Mouse (Mus musculus) kidney, embryonic 14.5 days (tissue): Measurements from ENCODE around the gene Mbnl1. TPM values are rescaled to one million over a fixed set of nuclear protein-coding genes. Genes with fewer than 3 reads are reported as not detected.

Experiments
- ATAC-seq: fragments of 200-750 bp; cut with Nextera tagmentation; 2 replicates; pipeline ENCODE4 v1.8.0; 2017; ENCODE audit warnings: moderate number of reproducible peaks, mild to moderate bottlenecking, moderate TSS enrichment, moderate library complexity; ENCODE audit not compliant: low FRiP score, low TSS enrichment
- H3K27ac ChIP-seq: fragments of 300-500 bp; sonication (generic); 2 replicates; pipeline ENCODE4 v1.5.1; 2014; ENCODE audit warnings: low read depth, mild to moderate bottlenecking, low read length, moderate library complexity, mixed read lengths
- H3K27me3 ChIP-seq: fragments of 300-500 bp; sonication (generic); 2 replicates; pipeline ENCODE4 v1.6.1; 2014; ENCODE audit warnings: mild to moderate bottlenecking, low read length; ENCODE audit not compliant: control insufficient read depth, insufficient read depth
- H3K36me3 ChIP-seq: fragments of 300-500 bp; sonication (generic); 2 replicates; pipeline ENCODE4 v1.6.1; 2014; ENCODE audit warnings: low read length, mixed read lengths; ENCODE audit not compliant: control insufficient read depth, insufficient read depth
- H3K4me1 ChIP-seq: fragments of 300-500 bp; sonication (generic); 2 replicates; pipeline ENCODE4 v1.6.1; 2014; ENCODE audit warnings: low read length, mixed read lengths; ENCODE audit not compliant: control insufficient read depth, insufficient read depth
- H3K4me2 ChIP-seq: fragments of 300-500 bp; sonication (generic); replicated peaks from 2 replicates; pipeline ENCODE4 v1.6.1; 2014; ENCODE audit warnings: low read depth, mild to moderate bottlenecking, low read length
- H3K4me3 ChIP-seq: fragments of 300-500 bp; sonication (generic); 2 replicates; pipeline ENCODE4 v1.5.1; 2014; ENCODE audit warnings: mild to moderate bottlenecking, low read length
- H3K9ac ChIP-seq: fragments of 300-500 bp; sonication (generic); 2 replicates; pipeline ENCODE4 v1.6.1; 2014; ENCODE audit warnings: low read depth, mild to moderate bottlenecking, low read length, moderate library complexity
- H3K9me3 ChIP-seq: fragments of 300-500 bp; sonication (generic); 2 replicates; pipeline ENCODE4 v1.6.1; 2016; ENCODE audit warnings: low read length; ENCODE audit not compliant: control insufficient read depth
- whole genome bisulfite sequencing: fragments of 180-500 bp; shearing (Covaris S2); extraction: QIAGEN DNeasy Blood & Tissue Kit; methylation state at CpG from one replicate; pipeline ENCODE4 v1.1.7; 2014; 5-methylcytosine and 5-hydroxymethylcytosine counted together
- polyA plus RNA-seq: library from polyadenylated mRNA; unstranded; fragments of >200 nt; fragmentation: Nextera tagmentation; extraction: Ambion mirVana; gene quantifications from 2 replicates; pipeline ENCODE4 v1.2.1, GENCODE M21; 2014

Gene Mbnl1
- polyA plus RNA-seq, 1 experiment from 2014 or later: 117 TPM

DNA sequence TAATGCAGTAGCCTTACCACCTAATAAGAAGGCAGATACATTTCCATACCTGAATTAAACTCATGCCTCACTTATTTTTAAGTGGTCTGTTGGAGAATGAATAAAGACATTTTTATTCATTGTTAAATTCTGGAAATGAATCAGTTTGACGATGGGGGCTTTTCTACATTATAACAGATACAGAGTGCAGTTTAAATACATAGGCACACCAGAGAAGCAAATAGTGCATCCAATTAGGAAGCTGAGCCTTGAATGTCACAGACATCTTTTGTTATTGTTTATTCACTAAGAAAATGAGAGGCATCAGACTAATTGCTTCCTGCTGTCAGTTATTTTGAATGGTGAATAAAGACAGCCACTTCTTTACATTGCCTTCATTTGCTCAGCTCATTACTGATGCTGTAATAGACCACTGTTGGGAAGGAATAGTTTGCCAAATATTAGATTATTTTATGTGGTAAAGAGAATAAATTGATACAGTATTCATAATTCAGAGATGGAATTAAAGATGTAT, 95.6 kb downstream of the Mbnl1 start:
- Histone ChIP-seq H3K4me2 (no peak overlapping the region), H3K27ac (no peak overlapping the region), H3K27me3 (no peaks in the 10 kb centered on the region), H3K9me3 (no peaks in the 10 kb centered on the region), H3K4me1 (no peaks in the 10 kb centered on the region), H3K4me3 (no peak overlapping the region), H3K36me3 (no peaks in the 10 kb centered on the region), H3K9ac (no peak overlapping the region)
- 87% methylated on average over 1 of the region's 1 CpGs for WGBS
- no peak for ATAC-seq

DNA sequence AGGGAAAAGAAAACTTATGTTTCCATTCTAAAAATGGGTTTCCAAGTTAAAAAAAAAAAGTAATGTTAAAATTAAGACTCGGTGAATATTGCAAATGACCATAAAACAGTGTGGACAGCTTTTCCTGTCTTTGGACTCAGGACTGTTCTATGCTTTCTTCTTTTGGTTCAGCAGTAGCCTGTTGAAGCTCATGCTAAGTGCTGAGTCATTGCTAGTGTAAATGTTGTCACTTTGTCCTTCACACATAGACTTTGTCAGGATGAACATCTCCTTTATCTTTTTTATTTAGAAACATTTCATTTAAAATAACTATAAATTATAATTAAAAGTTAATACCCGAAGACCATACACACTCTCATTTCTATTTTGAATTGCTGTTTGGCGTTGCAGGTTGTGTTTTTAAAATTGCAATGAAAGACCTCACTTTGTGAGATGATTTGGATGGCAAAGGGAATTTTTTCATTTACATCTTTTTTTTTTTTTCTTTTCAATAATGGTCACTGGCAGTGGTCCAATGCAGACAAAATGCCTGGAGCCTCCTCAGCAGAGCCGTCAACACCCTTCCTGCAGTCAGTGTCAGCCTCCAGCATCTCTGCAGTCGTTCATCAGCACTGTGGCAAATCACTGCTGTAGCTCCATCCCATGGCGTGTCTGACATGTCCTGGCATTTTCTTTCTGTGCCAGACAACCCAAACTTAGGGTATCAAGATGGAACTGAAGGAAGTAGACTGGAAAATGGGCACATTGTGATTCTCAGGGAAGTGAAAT, 96.4 kb downstream of the Mbnl1 start:
- 60% methylated on average over 6 of the region's 6 CpGs for WGBS
- Histone ChIP-seq H3K27me3 (no peaks in the 10 kb centered on the region), H3K4me1 (no peaks in the 10 kb centered on the region), H3K9me3 (no peaks in the 10 kb centered on the region), H3K4me2 (no peak overlapping the region), H3K36me3 (no peaks in the 10 kb centered on the region), H3K9ac (no peak overlapping the region), H3K27ac (no peak overlapping the region), H3K4me3 (no peak overlapping the region)
- ATAC-seq: no peak

DNA sequence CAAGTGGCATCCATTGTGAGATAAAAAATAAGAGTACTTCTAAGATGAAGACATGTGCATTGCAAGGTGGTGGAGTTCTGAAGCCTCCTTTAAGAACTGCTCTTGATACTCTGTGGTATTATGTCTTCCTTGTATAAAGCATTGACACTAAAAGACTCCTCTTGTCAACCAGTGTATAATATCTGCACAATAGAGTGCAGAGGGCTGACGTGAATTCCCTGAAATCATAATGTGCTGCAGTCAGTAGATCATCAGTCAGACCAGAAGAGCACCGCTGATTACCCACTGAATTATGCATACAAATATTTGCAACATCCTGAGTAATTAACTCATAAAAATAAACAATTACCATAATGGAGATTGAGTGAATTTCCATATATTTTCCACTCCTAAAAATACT, 97.2 kb downstream of the Mbnl1 start:
- no peak overlapping the region for H3K4me3 ChIP-seq
- ATAC-seq: no peak
- 75% methylated on average over 2 of the region's 2 CpGs for WGBS
- H3K36me3 ChIP-seq: no peaks in the 10 kb centered on the region
- H3K27me3 ChIP-seq: no peaks in the 10 kb centered on the region
- no peaks in the 10 kb centered on the region for H3K4me1 ChIP-seq
- H3K9ac ChIP-seq: no peak overlapping the region
- H3K27ac ChIP-seq: no peak overlapping the region
- H3K4me2 ChIP-seq: no peak overlapping the region
- H3K9me3 ChIP-seq: no peaks in the 10 kb centered on the region

DNA sequence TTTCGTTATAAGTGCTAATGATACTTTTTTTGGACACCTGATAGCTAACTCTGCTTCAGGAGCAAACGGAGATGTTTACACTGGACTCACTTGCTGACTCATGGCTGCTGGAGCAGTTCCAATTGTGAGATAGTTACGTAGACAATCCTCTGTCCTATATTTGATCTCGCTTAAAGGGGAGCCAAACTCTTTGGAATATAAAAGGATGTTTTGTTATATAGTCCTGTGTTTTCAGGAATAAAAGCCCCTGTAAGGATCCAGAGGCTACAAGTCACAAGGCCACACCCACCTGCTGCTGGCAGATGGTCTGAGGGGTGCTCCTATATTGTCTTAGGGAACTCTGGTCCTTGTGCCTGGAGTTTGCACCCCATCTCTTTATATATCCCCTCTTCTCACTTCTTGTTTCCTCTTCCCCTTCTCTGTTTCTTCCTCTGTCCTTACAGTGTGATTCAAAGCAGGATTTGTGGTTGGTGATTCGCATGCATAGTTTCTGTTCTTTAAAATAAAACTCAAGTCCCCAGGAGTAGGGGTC, 97.9 kb downstream of the Mbnl1 start:
- H3K27me3 ChIP-seq: no peaks in the 10 kb centered on the region
- ATAC-seq: no peak
- H3K27ac ChIP-seq: no peak overlapping the region
- no peaks in the 10 kb centered on the region for H3K9me3 ChIP-seq
- no peak overlapping the region for H3K4me3 ChIP-seq
- H3K4me2 ChIP-seq: no peak overlapping the region
- H3K36me3 ChIP-seq: no peaks in the 10 kb centered on the region
- 57% methylated on average over 5 of the region's 5 CpGs for WGBS
- H3K4me1 ChIP-seq: 0 out of 2 replicates have a peak, but pooled peaks cover 6% of the 10 kb centered on the region
- no peak overlapping the region for H3K9ac ChIP-seq

DNA sequence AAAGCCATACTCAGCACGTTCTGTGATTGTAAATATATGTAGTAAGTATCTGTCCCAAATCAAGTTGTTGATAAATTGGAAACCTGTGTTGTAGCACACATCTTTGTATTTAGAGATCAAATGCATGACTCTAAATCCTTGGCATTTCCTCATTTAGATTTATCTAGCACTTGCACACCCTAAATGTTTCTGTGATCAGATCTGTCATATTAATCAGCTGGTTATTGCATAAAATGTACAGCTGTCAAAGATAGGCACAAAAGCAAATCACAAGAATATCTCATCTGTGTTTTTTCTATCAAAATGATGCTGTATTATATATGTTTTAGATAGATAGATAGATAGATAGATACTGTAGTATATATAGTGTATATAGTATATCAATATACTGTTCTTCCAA, 98.9 kb downstream of the Mbnl1 start:
- Histone ChIP-seq H3K4me1 (0 out of 2 replicates have a peak, but pooled peaks cover 7% of the 10 kb centered on the region), H3K4me2 (no peak overlapping the region), H3K9me3 (no peaks in the 10 kb centered on the region), H3K4me3 (no peak overlapping the region), H3K27me3 (no peaks in the 10 kb centered on the region), H3K36me3 (no peaks in the 10 kb centered on the region), H3K27ac (no peak overlapping the region), H3K9ac (no peak overlapping the region)
- whole genome bisulfite sequencing: 73% methylated on average over 1 of the region's 1 CpGs
- ATAC-seq: no peak

DNA sequence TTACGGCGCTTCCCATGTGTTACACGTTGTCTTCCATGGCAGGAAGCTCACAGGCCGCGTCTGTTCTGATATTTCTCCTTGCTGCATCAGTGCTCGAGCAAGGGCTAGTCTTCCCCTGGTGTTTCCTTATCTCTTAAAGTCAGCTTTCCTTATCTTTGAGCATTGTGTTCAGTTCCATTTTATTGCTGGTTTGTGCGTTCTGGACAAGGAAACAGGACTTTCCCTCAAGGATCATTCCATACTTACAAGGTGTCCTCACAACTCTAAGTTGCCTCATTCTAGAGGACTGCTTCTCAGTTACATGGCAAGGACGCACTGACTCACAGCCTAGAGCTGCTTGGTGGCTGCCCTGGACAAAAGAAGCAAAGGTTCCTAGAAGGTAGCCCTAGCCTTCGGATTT, 101.6 kb downstream of the Mbnl1 start:
- H3K4me1 ChIP-seq: 0 out of 2 replicates have a peak, but pooled peaks cover 7% of the 10 kb centered on the region
- no peaks in the 10 kb centered on the region for H3K36me3 ChIP-seq
- no peak for ATAC-seq
- H3K27me3 ChIP-seq: no peaks in the 10 kb centered on the region
- no peak overlapping the region for H3K4me2 ChIP-seq
- no peak overlapping the region for H3K27ac ChIP-seq
- no peak overlapping the region for H3K9ac ChIP-seq
- no peaks in the 10 kb centered on the region for H3K9me3 ChIP-seq
- H3K4me3 ChIP-seq: no peak overlapping the region
- WGBS: 81% methylated on average over 9 of the region's 9 CpGs

DNA sequence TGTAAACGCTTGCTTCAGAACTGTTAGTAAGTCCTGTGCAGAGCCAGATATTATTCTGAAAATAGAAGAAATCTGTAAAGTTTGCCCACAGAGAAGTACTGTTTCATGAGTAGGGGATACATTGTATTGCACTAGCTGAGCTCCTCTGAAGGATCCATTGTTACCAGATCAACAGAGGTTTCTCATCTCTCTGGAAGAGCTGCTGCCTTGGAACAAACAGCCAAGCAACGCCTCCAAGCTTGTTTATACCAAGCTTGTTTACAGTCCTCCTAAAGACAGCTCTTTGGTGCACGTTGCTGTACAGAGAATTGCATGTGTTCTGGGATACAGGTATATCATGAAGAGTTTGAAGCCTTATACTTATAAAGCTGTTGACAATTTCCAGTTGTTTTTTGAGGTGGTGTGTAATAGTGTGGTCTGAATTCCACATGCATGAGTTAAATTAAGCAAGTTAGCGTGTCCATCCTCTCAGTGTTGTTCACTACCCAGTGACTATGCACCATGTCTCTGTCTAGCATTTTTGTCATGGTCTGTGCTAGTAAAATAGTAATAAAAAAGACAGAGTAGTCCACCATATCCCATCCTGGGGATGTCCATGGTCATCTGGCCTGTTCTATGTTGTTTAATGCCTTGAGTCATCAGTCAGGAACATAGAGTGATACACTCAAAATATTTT, 102.4 kb downstream of the Mbnl1 start:
- Histone ChIP-seq H3K4me1 (0 out of 2 replicates have a peak, but pooled peaks cover 7% of the 10 kb centered on the region), H3K9ac (no peak overlapping the region), H3K36me3 (no peaks in the 10 kb centered on the region), H3K27me3 (no peaks in the 10 kb centered on the region), H3K4me2 (no peak overlapping the region), H3K27ac (no peak overlapping the region), H3K9me3 (no peaks in the 10 kb centered on the region), H3K4me3 (no peak overlapping the region)
- WGBS: 90% methylated on average over 4 of the region's 4 CpGs
- no peak; the same call in 1 of the 2 replicates for ATAC-seq

DNA sequence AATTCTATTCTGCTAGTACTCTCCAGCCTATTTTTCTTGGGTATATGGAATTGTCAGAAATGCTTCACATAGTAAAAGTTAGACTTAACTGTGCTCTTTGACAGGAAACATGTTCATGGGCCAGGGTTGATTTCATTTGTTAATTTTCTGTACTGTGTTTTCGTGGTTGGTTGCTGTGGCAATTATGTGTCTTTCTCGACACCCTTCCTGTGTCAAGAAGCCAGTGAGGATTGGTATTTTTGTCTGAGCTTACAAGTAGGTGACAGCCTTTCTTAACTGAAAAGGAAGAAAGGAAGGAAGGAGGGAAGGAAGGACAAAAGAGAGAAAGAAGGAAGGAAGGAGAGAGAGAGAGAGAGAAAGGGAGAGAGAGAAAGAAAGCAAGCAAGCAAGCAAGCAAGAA, 103.3 kb downstream of the Mbnl1 start:
- no peak overlapping the region for H3K4me2 ChIP-seq
- 0 out of 2 replicates have a peak, but pooled peaks cover 7% of the 10 kb centered on the region for H3K4me1 ChIP-seq
- no peak overlapping the region for H3K27ac ChIP-seq
- H3K36me3 ChIP-seq: no peaks in the 10 kb centered on the region
- H3K9ac ChIP-seq: no peak overlapping the region
- H3K4me3 ChIP-seq: no peak overlapping the region
- WGBS: 51% methylated on average over 2 of the region's 2 CpGs
- no peaks in the 10 kb centered on the region for H3K27me3 ChIP-seq
- ATAC-seq: no peak
- no peaks in the 10 kb centered on the region for H3K9me3 ChIP-seq
